Mouse (Mus musculus): ENCODE data around the gene Prkcz.

DNA sequence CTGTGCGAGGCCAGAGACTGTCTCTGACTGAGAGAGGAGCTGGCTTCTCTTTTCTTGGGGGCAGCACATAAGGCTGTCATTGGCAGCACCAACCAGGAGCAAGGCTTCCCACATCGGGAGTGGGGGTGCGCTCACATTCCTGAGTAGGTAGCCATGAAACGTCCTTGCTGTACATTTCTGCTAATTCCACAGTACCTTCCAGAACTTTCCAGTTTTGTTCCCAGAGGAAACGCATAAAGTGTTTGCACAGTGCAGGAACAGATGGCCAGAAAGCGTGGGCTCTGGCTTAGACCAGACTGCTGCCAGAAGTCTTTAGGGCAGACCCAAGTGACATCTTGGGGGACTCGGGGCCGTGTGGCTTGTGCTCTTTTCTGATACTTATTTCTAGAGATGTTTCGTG lies 77.6 kb downstream of the Prkcz start:
- TF ChIP-seq CTCF (IDR thresholded peaks at IDR 0.05; ENCODE audit: low read depth, low read length), result no peak
- TF ChIP-seq POLR2A (IDR thresholded peaks at IDR 0.05; ENCODE audit: insufficient read depth, low read length), result no peak
